Mouse (Mus musculus): ENCODE measurements around the gene Cmip.

Cmip gene

DNA sequence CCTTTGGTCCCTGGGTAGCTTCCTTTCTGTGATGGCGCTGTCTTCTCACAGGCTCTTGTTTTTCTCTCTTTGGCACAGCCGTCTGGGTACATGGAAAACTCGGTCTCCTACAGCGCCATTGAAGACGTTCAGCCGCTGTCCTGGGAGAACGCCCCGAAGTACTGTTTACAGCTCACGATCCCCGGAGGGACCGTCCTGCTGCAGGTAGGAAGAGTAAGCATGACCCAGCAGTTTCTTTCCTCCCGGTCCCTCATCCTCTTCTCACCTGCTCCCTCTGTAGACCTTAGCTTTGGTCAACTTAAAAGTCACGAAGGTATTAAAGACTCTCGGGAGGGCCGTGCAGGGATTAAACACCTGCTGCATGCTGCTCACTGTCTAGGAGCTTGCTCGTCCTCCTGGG is 120.1 kb downstream of the Cmip start:
- no peak for DNase-seq (ENCODE audit: low spot score in 2 of 2)

DNA sequence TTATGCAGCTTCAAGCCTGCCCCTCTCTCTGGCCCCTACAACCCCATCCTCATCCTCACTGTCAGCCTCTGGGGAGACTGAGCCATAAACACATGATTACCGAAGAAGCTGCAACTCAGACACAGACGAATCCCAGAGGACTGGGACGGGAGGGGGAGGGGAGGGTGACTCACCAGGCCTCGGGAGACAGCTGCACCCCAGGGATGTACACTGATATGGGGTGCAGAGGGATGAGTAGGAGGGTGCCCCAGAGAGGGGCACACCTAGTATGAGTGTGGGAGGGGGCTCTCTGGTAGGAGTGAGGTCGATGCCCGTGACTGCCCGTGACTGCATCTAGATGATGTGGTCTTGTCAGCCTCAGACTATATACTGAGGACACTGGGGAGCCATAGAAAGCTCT is 121.8 kb downstream of the Cmip start:
- DNase-seq (ENCODE audit: low spot score in 2 of 2) = peak in 1 of 2 experiments; percentile 53

DNA sequence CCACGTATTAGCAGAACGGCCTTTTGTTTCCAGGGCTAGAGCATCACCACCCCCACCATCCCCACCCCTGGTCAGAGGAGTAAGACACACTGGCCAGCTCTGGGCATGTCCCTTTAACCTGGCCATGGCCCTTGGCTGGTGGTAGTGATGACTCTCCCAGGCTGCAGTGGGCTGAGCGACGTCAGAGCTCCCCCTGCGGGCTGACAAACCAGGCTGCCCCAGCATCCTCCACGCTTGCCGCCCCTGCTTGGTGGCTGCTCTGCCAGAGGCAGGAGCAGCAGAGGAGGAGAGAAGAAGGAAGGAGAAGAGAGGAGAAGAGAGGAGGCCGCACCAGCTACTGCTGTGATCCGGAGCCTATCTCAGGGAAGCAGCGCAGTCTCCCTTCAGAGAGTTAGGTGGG is 122.3 kb downstream of the Cmip start:
- DNase-seq (ENCODE audit: low spot score in 2 of 2) = peak; percentile 85 to 86

DNA sequence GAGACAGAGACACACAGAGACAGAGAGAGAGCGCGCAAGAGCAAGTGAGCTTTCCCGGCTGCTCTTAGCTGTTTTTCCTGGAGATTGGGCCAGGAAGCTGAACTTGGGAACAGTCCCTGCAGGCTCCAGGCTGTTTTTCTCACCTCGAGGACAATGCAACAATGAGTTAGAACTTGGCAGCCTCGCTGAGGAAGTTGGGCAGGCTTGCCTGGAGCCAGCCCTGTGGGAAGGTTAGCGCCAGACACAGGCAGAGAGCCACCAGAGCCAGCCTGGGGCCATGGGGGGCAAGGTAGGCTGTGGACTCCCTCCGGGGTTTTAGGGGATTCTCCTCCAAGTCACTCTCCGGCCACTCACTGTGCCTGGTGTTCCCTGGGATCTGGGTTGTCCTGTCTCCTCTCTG is 123.9 kb downstream of the Cmip start:
- peak in 1 of 2 experiments; percentile 61 for DNase-seq (ENCODE audit: low spot score in 2 of 2)

DNA sequence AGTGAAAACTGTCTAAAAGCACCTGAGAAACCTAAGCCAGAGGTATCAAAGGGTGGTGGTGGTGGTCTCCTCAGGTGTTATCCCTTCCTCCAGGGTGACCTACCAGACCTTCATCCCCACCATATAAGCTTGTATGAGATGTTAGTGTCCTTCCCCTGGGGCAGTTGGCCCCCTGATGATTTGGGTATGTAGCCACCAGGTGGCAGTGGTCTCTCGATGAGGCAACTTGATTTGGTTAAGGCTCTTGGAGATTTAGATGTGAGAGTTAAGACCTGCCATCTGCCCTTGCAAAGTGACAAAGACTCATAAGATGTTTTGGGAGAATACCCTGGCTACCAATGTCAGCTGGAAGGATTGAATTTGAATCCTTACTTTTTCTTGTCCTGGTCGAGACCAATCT is 129.3 kb downstream of the Cmip start:
- peak in 1 of 2 experiments; percentile 44 for DNase-seq (ENCODE audit: low spot score in 2 of 2)

DNA sequence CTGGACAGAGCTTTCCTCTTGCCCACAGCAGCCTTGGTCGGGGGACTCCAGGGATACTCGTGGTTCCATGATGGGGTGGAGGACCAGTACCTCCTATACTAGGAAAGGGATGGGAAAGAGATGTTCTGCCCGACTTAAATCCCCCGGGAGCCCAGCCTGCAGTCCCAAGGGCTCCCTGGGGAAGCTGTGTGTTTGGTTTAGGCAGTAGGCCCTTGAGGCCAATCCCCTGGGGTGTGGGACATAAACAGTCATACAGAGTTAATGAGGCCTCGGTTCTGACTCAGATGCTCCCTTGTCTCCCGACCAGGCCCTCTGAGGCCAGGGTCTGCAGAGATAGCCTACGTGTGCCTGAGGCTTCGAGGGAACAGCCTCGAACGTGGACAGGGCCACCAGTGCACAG is 130.8 kb downstream of the Cmip start:
- no peak for DNase-seq (ENCODE audit: low spot score in 2 of 2)

DNA sequence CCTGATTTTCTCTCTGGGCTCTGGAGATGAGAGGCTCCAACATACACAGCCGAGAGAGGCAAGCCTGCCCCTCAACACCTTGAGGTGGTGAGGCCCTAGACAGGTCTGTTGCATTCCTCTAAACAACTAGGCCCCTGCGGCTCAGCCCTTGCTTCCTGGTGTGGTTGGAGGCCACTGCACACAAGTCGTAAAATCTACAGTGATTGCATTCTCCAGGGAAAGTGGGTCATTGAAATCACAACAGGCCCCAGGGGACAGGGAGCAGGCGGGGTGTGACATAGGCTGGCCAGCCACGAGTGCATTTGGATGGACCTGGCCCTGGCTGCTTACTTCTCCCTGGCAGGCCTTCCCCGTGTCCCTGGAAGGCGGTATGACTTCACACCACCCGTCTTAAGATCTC is 131.5 kb downstream of the Cmip start:
- no peak for DNase-seq (ENCODE audit: low spot score in 2 of 2)

DNA sequence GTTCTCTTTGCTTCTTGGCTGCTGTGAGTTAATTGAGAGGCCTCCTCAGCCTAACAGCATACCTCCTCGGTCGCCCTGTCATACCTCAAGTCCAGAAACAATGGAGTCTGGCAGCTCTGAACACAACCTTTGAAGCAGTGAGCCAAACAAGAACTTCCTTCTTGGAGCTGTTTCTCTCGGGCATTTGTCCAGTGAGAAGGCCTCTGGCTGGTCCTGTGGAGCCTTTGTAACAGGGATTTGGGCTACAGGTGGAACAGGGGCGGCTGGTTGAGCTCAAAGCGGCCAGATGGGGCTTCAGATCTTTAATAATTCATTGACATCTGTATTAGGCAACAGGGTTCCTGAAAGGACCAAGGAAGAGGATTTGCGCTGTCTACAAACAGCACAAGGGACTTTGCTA is 137.0 kb downstream of the Cmip start:
- DNase-seq (ENCODE audit: low spot score in 2 of 2) = no peak

DNA sequence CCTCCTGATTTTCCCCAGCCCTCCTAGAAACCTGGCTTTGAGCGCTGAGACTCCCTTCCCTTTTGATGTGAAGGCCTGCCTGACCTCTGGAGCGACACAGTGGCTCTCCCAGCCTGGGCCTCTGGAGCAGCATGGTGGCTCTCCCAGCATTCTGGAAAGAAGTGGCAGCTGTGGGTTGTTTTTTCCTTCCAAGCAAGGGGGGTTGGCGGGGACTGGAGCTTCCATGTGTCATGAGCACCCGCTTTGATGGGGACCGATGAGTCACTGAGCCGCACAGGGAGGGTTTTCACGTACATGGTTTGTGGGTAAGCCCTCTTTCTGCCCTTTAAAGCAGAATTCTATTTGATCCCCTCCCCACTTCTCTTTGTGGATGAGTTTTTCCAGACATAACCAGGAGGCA is 138.2 kb downstream of the Cmip start:
- peak; percentile 77 for DNase-seq (ENCODE audit: low spot score in 2 of 2)

DNA sequence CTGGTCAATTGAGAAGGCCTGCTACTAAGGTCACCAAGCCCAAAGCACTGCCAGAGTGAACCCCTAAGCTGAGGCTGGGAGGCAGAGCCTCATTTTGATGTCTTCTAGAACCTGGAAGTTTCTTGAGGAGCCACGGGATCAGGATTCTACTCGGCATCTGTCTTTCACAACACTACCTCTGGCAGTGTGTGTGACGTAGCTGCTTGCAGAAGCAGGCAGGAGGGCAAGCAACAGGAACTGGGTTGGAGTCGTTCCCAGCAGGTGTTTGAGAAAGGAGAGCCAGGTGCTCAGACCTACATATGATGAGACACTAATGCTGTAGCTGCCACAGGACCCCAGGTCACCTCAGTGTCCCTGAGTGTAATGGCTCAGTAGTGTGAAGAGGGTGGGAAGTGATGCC is 140.0 kb downstream of the Cmip start:
- no peak for DNase-seq (ENCODE audit: low spot score in 2 of 2)

DNA sequence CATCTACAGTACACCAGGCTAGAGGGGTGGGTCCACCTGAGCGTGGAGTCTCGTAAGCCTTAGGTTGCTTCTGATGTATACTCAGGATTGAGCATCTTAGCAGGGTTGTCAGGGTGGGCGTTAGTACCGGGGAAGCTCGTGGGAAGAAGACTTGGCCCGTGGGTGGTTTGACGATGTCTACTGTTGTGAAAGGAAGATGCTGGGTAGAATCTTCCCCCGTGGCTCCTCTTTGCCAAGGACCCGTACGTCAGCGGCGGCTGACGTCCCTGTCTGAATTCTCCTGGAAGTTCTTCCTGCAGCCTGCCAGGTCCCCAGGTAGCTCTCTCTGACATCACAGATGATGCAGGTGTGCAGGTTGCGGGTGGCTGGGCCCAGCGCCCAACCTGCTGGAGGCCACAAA is 140.9 kb downstream of the Cmip start:
- DNase-seq (ENCODE audit: low spot score in 2 of 2) = peak in 1 of 2 experiments; percentile 53

DNA sequence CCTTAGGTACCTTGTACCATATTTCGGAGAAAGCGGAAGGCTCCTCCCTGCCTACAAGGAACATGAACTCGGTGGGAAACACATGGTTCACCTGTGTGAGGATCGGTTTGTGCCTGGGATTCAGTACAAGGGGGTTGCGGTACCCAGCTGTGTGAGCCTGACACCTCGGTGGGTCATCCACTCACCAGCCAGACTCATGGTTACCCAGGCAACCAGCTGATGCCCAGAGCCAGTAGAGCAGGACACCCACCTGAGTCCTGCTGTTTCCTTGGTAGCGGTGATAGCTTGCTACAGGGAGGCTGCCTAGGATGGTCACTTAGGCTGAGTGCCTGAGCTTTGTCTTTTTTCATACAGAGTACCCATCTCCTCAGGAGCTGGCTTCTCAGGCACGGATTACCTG is 142.4 kb downstream of the Cmip start:
- no peak for DNase-seq (ENCODE audit: low spot score in 2 of 2)

DNA sequence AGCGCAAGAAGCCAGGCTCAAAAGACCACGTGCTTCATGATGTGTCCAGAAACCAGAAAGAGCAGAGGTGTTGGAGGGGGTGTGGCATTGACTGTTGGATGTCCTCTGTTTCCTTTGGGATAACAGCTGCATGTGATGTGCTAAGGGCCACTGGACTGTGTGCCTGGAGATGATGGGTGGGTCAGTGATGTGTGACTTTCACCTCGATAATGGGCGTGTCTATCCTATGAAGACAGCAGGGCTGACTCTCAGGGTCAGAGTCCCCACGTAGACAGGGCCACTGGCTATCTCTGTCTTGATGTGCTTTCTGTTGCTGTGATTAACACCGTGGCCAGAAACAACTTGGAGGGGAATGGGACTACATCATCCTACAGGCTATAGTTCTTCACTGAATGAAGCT is 144.0 kb downstream of the Cmip start:
- DNase-seq (ENCODE audit: low spot score in 2 of 2) = no peak

DNA sequence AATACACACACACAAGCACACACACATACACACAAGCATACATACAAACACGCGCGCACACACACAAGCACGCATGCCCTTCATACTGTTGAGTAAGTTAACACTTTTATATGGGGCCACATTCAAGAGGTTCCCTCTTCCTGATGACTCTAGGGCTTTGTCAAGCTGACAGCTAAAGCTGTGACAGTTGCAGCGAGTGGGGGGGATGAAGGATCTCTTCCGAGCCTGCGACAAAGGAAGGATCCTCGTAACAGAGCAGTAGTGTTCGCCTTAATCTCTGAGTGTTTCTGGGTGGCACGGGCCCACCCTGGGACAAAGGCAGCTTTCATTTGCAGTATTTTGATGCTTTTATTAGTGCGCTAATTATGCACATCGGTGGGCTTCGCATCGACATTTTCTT is 145.0 kb downstream of the Cmip start:
- no peak for DNase-seq (ENCODE audit: low spot score in 2 of 2)

DNA sequence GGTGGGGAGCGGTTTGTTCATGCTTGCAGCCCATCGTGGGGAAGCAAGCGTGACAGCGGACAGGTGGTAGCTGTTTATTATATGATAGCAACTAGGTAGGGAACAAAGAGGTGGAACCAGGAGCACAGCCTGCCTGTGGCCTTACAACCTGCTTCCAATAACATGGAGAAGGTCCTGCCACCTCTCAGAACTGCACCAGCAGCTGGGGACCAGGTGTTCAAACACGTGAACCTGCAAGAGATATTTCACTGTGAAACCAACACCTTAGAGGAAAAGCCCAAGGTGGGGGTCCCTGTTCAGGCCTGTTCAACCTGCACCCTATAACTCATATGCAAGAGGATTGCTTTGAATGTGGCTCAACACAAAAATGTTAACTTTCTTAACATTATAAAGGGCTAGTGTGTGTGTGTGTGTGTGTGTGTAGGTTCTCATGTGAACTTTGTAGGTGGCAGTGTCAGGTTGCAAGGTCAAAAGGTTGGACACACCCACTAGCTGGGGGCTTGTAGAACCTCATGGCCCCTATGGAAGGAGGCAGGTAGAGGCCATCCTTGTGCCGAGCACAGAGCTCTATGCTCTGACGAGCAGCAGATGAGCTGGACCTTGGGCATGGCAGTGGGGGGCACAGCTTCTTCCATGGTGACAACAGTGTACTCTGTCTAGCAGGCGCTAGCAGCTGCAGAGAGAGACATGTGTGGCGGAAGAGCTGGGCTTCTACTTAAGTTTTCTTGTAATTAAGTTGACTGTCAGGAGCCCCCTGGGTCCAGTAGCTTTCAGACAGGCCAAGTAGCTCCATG is 146.2 kb downstream of the Cmip start:
- no peak for DNase-seq (ENCODE audit: low spot score in 2 of 2)

DNA sequence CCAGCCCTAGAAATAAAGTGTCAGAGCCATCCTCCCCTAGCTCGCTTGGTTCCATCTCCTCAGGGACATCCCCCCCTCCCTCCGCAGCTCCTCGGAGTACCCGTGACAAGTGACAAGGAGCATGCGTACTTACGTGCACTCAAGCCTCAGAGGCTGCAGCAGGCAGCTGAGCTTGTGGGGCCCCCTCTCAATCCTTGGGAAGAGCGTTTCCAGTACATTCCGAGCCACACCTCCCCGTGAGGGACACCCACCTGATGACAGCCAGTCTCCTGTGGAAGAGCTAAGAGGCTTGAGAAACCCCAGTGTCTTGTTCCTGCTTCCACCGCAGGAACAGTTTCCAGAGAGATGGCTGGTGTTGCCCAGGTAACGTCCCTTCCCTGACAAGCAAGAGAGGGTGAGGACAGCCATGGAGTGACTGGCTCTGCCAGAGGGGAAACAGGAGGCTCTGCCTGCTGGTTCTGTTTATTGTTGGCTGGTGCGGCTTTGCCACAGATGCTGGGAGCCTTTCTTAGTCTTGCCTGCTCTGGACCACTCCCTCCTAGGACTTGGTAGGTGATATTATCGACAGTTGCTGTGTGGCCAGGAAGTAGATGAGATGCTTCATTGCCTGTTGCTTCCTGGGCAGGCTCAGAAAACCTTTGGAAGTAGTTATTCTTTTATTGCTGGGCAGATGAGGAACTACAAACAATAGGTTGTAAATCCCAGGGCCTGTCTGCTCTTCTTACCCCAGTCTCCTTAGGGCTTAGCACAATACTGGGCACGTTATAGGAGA is 147.0 kb downstream of the Cmip start:
- no peak for DNase-seq (ENCODE audit: low spot score in 2 of 2)

DNA sequence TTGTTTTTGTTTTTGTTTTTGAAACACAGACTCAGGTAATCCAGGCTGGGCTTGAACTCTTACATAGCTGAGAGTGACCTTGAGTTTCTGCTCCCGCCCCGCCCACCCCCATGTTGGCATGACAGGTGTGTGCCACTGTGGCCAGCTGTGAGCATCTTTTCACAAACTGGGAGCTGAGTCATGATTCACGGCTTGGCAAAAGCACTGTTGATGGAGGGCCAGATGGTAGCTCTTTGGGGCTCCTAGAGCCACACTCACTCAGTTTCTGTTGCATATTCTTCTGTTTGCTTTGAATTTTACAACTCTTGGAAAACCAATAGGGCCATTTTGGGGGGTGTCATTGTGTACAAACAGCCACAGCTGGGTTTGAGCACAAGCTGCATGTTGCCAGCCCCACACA is 149.2 kb downstream of the Cmip start:
- peak in 1 of 2 experiments; percentile 47 for DNase-seq (ENCODE audit: low spot score in 2 of 2)

DNA sequence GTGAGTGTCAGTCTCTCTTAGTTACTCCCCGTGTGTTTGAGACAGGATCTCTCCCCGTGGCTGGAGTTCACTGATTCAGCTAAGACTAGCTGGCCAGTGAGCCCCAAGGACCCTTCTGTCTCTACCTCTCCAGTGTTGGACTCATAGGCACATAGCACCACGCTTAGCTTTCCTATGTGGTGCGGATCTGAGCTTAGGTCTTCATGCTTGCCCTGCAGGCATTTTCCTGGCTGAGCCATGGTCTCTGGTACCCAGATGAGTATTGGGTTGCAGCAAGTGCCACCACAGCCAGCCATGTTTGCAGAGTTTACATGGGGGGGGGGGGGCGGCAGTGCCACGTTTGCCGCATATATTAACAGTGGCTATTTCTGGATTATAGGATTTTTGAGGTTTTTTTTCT is 151.8 kb downstream of the Cmip start:
- no peak for DNase-seq (ENCODE audit: low spot score in 2 of 2)

DNA sequence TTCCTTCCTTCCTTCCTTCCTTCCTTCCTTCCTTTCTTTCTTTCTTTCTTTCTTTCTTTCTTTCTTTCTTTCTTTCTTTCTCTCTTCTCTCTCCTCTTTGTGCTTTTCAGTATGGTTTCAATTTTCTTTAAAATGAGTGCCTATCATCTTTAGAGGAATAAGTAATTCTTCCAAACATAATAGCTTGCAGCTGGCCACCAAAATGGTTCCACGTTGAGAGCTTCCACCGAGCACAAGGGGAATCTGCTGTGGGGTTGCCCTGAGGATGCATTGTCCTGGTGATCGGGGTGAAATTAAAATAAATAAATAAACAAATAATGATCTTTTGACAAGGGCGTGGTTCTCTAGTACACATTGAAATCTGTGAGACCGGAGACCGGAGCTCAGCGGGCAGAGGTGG is 152.2 kb downstream of the Cmip start:
- no peak for DNase-seq (ENCODE audit: low spot score in 2 of 2)

DNA sequence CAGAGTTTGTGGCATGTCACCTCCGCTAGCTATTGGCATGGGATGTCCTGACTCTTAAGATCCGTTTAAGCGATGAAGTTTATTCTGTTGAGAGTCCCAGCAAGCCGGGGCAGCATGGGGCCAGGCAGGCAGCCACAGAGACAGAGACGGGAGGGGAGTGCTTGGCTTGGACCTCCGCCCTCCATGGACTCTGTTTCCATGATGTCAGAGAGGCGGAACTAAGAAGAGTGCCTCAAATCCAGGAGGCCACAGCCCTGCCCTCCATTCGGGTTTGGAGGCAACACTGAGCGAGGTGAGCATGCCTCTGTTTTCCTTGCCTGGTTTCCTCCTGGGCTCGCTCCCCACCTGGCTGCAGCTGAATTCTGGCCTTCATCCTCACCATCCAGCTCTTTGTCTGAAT is 153.5 kb downstream of the Cmip start:
- DNase-seq (ENCODE audit: low spot score in 2 of 2) = no peak

DNA sequence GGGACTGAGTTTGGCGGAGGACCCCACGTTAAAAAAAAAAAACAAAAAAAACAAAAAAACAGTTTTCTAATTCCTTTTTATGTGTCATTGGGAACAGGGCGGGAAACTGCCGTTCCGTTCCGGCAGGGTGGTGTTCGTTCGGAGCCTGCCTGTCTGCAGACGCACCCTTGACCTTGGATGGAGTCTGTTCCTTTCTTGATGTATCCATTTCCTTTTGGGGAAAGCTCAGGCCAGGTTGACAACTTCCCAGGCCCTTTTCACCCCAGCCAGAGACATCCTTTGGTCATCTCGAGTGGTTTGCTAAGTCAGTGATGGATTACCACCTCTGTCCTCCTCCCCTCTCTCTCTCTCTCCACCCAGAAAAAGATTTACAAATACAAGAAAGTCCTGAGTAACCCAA is 154.0 kb downstream of the Cmip start:
- DNase-seq (ENCODE audit: low spot score in 2 of 2) = no peak

DNA sequence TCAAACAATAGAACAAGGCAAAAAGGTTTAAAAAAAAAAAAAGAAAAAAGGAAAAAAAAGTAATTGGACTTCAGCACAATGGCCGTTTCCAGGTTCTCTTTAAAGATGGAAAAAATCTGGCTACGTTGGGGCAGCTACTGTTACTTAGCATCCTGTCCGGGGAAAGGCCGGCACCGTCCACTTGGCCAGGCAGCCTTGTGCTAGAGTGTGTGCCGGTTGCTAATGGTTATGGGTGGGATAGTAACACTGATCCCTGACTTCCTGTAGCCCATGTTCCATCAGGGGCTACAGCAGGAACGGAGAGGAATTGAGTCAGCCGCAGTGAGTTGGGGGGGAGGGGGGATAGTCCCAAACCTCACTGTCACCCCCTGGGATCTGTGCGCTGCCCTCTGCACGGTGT is 155.4 kb downstream of the Cmip start:
- no peak for DNase-seq (ENCODE audit: low spot score in 2 of 2)

DNA sequence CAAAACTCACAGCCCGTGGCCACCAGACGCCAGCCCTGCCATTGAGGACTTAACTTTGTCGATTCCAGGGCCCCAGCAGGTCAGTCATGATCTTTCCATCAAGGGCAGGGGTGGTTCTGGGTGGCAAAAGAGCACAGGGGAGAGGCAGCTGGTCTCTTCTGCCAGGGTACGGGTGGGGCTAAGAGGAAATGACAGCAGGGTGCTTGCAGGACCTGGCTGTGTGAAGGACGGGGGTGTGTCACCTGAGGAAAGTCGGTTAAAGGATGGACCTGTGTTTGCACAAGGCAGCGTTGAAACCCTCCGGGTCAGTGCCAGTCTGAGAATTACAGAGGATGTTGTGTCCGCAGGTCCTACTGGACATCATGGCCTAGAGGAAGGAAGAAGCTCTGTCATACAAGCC is 161.0 kb downstream of the Cmip start:
- DNase-seq (ENCODE audit: low spot score in 2 of 2) = no peak

All from frontal cortex, postnatal 36 days (tissue).